Mouse (Mus musculus): ENCODE data around the gene Klf12.
A peak's percentile ranks its signal among the peaks of the same experiment; 100 is the strongest.

The Klf12 gene

GRCm38 (mm10) chr14:100284119-100284860 is at the start of gene Klf12:
TSS of gene Klf12 (minus strand) at chr14:100284679.
- no peak for DNase-seq (ENCODE audit: low spot score)

DNA sequence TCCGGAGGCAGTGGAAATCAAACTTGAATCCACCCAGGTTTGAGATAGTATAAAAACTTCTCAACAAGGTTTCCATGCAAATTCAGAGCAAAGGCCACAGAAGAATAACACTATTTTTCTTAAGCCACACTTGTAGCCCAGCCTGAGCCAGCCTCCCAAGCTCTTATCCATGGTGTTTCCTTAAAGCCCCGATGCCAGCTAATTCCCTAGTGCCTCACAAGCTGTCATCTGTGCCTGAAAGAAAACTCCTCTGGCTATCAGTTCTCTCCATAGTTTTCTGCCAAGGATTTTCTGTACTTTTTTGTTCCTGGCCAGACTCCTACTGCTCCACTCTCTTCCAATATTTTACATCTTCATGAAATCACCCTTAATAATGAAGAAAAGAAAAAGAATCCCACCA is 48.9 kb upstream of the Klf12 start:
- no peak for DNase-seq (ENCODE audit: low spot score)

- no peak for DNase-seq (ENCODE audit: low spot score)
Observed at GRCm38 (mm10) chr14:100328602-100329276, 44.3 kb upstream of the Klf12 start.

DNA sequence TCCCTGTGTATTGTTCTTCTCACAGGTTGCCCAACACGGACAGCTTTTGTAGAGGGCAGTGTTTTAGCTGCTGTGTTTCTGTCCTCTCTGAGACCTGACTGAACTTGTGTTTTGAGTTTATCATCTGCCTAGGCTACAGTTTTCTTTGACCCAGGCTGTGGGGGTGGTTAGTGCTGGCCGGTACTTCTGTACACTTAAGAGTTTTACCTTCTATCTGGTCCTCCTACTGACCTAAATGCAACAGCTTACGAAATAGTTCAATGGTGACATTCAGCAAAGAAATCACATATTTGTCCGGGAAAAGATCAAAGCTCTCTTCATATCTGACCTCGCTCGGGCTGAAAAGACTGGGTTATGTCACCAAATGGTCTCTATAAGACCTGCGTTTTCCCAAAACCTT is 39.8 kb upstream of the Klf12 start:
- DNase-seq (ENCODE audit: low spot score): no peak

- no peak for DNase-seq (ENCODE audit: low spot score)
Observed at GRCm38 (mm10) chr14:100322012-100322411, 37.5 kb upstream of the Klf12 start.

DNA sequence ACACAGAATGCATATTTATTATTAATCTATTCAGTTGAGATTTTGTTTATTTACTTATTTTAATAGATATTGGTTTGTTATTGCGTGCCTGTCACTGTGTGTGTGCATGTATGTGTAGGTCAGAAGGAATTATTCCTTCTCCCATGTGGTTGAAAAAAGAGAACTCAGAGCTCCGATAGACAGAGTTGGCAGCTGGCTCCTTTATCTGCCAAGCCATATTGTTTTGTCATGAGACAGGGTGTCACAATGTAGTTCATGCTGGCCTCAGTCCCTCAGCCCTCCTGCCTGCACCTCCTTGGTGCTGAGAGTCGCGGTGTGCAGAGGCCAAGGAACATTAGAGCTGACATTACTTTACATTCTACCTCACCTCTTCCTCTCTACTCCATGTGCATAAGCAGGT is 32.3 kb upstream of the Klf12 start:
- no peak for DNase-seq (ENCODE audit: low spot score)

GRCm38 (mm10) chr14:100314099-100314498 is 29.6 kb upstream of the Klf12 start:
- DNase-seq (ENCODE audit: low spot score): no peak

- DNase-seq (ENCODE audit: low spot score): no peak
Observed at GRCm38 (mm10) chr14:100300905-100301304, 16.4 kb upstream of the Klf12 start.

GRCm38 (mm10) chr14:100298892-100299291 is 14.4 kb upstream of the Klf12 start:
- DNase-seq (ENCODE audit: low spot score): no peak

GRCm38 (mm10) chr14:100286586-100287241 is 2.2 kb upstream of the Klf12 start:
- no peak for DNase-seq (ENCODE audit: low spot score)

GRCm38 (mm10) chr14:100285656-100286585 is 1.4 kb upstream of the Klf12 start:
- DNase-seq (ENCODE audit: low spot score): no peak

- DNase-seq (ENCODE audit: low spot score): peak; percentile 15
Observed at GRCm38 (mm10) chr14:100284861-100285655, 579 bp upstream of the Klf12 start.

GRCm38 (mm10) chr14:100283411-100284118 is 914 bp downstream of the Klf12 start:
- no peak for DNase-seq (ENCODE audit: low spot score)

DNA sequence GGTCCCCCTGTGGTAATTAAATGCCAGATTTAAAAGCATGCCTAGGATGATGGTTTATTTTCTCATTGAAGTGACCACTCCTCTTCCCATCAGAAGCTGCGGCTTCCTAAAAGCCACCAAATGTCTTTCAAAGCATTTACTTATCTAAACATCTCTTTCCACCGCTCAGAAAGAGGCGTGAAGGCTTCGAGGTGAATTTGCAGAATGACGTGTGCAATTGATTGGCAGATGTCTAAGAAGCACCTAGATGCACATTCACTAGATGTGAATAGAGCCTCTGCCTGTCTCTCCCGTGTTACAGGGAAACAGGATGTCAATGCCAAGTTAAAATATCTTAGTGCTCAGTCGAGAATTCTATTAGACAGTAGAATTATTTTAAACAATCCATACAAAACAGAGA is 1.8 kb downstream of the Klf12 start:
- no peak for DNase-seq (ENCODE audit: low spot score)

- DNase-seq (ENCODE audit: low spot score): no peak
Observed at GRCm38 (mm10) chr14:100281734-100282133, 2.7 kb downstream of the Klf12 start.

DNA sequence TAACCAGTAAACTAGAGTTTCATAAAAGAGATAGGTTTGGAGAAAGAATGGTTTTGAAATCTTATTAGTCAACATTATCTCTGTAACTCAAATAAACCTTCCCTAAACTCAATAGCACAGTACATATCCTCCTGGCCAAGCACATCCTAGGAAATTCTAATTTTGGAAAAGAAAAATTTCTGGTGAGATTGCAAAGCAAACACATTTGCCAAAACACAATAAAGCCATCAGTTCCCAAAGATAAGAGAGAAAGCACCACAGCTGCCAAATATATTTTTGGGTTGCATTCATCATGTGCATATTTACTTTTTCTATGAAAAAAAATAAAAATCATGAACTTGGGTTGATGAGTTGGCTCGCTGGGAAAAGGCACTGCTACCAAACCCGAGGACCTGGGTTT is 10.3 kb downstream of the Klf12 start:
- DNase-seq (ENCODE audit: low spot score): no peak

DNA sequence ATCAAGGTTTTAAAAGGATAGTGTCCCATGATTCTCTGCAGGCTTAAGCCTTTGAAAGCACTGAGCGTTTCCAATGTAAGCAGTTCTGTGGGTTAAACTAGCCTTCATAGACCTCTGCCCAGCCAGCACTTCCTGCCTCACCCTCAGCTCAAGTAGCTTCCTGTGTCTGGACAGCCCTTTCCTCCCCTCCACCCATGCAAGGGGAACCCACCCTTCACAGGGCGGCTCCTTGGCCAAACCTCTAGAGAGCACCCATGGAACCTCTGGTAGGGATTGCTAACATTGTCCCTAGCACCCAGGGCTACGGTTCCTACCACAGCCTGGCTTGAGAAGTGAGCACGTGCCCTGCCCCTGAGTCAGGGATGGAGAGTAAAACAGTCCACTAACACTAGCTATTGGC is 23.9 kb downstream of the Klf12 start:
- no peak for DNase-seq (ENCODE audit: low spot score)

GRCm38 (mm10) chr14:100243046-100243445 is 41.4 kb downstream of the Klf12 start:
- DNase-seq (ENCODE audit: low spot score): no peak

- no peak for DNase-seq (ENCODE audit: low spot score)
Observed at GRCm38 (mm10) chr14:100239874-100240273, 44.6 kb downstream of the Klf12 start.

DNA sequence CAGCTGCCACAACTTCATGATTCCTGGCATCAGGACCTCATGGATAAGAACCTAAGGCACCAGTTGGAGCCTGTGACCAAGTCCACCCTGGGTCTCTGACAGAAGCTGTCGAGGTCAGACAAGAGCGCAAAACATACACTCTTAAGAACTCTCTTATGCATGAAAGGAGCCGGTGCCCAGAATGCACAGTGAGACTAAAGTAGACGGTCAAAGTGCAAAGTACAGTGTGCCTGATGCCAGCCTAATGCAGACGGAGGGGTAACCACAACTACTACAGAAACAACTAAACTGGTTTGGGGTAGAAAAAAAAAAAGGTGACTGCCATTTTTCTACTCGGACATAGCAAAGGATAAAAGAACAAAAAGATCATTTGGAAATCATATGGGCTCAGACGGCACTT is 47.7 kb downstream of the Klf12 start:
- DNase-seq (ENCODE audit: low spot score): no peak

DNA sequence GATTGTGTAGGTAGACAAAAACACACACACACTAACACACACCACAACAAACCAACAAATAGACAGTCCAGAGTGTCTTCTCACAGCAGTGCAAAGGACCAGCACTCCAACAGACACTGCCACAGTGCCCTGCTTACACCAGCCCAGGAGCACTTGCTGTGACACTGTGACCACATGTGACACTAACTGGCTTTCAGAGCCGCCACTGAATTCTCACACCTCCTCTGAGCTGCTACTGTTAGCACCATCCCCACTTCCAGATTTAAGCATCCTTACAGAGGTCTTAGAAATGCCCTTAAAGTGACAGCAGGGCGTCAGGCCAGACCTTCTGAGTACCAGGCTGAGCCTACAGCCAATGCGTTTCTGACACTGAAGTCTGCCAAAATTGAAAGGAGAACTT is 48.7 kb downstream of the Klf12 start:
- no peak for DNase-seq (ENCODE audit: low spot score)
